30 mouse cellular contexts compared by ENCODE assay signal in genomic region chr19:35066352-35066935, GRCm38 (mm10).
A peak's percentile ranks its signal among the peaks of the same experiment; 100 is the strongest.
DNase-seq lines count a peak whose midpoint lies in the region; ATAC-seq and TF ChIP-seq lines count a peak whose summit lies in the region.
"Had no signal": no experiment of that assay in that cellular context is flagged by ENCODE, and none has a peak within 500 bp of the region (broad histone marks: within the 10 kb centered on the region; RNA-seq: fewer than 3 reads in every experiment).

No protein-coding gene starts in this region.

- no peaks in the 10 kb centered on the region for H3K36me3 ChIP-seq in kidney, embryonic 14.5 days (ENCODE audit: control insufficient read depth, insufficient read depth, low read length)
- H3K36me3 ChIP-seq in kidney, postnatal 0 days (ENCODE audit: insufficient read depth, low read length) = no peaks in the 10 kb centered on the region
- H3K36me3 ChIP-seq: forebrain, embryonic 10.5 days; G1E; heart, embryonic 10.5 days; heart, embryonic 13.5 days; hindbrain, embryonic 13.5 days had no signal

- intact Hi-C loops in left cerebral cortex, postnatal 25 days (cut with DNase I) = no loop called here

- H3K4me3 ChIP-seq in kidney, embryonic 14.5 days (ENCODE audit: low read length) = no peak overlapping the region
- no peak overlapping the region for H3K4me3 ChIP-seq in kidney, postnatal 0 days (replicated peaks; ENCODE audit: low read depth, low read length)
- H3K4me3 ChIP-seq: forebrain, embryonic 10.5 days; forebrain, embryonic 13.5 days; heart, adult 2 months; heart, embryonic 10.5 days; heart, embryonic 13.5 days; hindbrain, embryonic 13.5 days had no signal

- no peak for TF ChIP-seq CTCF in kidney, postnatal 0 days (IDR thresholded peaks at IDR 0.05; ENCODE audit: low read depth)

- no peaks in the 10 kb centered on the region for H3K4me1 ChIP-seq in kidney, embryonic 14.5 days (ENCODE audit: control insufficient read depth, insufficient read depth, low read length)
- H3K4me1 ChIP-seq in kidney, postnatal 0 days (replicated peaks; ENCODE audit: insufficient read depth, low read length) = no peaks in the 10 kb centered on the region
- H3K4me1 ChIP-seq: forebrain, embryonic 13.5 days; heart, embryonic 10.5 days; hindbrain, embryonic 13.5 days had no signal

- DNase-seq in kidney, postnatal 10 days = no peak
- DNase-seq in kidney, postnatal 0 days (ENCODE audit: low spot score) = peak; percentile 57
- DNase-seq in kidney, postnatal 14 days = no peak
- peak; percentile 10 for DNase-seq in ZHBTc4 (ENCODE audit: low read depth, low spot score)
- peak; percentile 8 for DNase-seq in embryo, embryonic 10.5 days (ENCODE audit: low spot score)
- DNase-seq in left cerebral cortex, postnatal 25 days (ENCODE audit: low spot score in 2 of 2) = no peak
- no peak for DNase-seq in adrenal gland, postnatal 14 days
- DNase-seq: adrenal gland, adult 2 months; adrenal gland, postnatal 25 days; B cell, adult 2 months; cerebellum, adult 11-12 months; cerebellum, adult 8-10 months; cerebellum, postnatal 10 days; cerebellum, postnatal 36 days; gastrocnemius, postnatal 10 days; gastrocnemius, postnatal 36 days; heart, adult 2 months; heart, postnatal 14 days; heart, postnatal 4 days had no signal

- H3K27ac ChIP-seq in kidney, embryonic 14.5 days (ENCODE audit: low read depth, low read length) = no peak overlapping the region
- no peak overlapping the region for H3K27ac ChIP-seq in kidney, postnatal 0 days
- H3K27ac ChIP-seq: forebrain, embryonic 10.5 days; forebrain, embryonic 13.5 days; heart, adult 2 months; heart, embryonic 10.5 days; heart, embryonic 13.5 days; hindbrain, embryonic 13.5 days had no signal

- peak; percentile 57; the same call in 1 of the 2 replicates for ATAC-seq in kidney, embryonic 14.5 days (ENCODE audit: low FRiP score, low TSS enrichment)
- 0 out of 2 replicates have a peak, but pooled peaks have one; percentile 36 for ATAC-seq in kidney, postnatal 0 days (replicated peaks; ENCODE audit: low FRiP score, low read depth)
- ATAC-seq: forebrain, embryonic 13.5 days; forebrain, embryonic 16.5 days; hindbrain, embryonic 16.5 days; Patski had no signal

- no peak overlapping the region for H3K9ac ChIP-seq in kidney, embryonic 14.5 days (ENCODE audit: low read depth, low read length)
- H3K9ac ChIP-seq in kidney, postnatal 0 days (ENCODE audit: low read depth, low read length) = no peak overlapping the region
- H3K9ac ChIP-seq: forebrain, embryonic 13.5 days; heart, embryonic 13.5 days; hindbrain, embryonic 13.5 days had no signal

- no peak overlapping the region for H3K4me2 ChIP-seq in kidney, embryonic 14.5 days (replicated peaks; ENCODE audit: low read depth, low read length)
- H3K4me2 ChIP-seq in kidney, postnatal 0 days (ENCODE audit: low read length) = no peak overlapping the region
- H3K4me2 ChIP-seq: forebrain, embryonic 13.5 days; heart, embryonic 13.5 days; hindbrain, embryonic 13.5 days had no signal

- H3K9me3 ChIP-seq in kidney, embryonic 14.5 days (ENCODE audit: control insufficient read depth, low read length) = no peaks in the 10 kb centered on the region
- H3K9me3 ChIP-seq in kidney, postnatal 0 days (replicated peaks; ENCODE audit: low read length) = no peaks in the 10 kb centered on the region
- H3K9me3 ChIP-seq: forebrain, embryonic 10.5 days; forebrain, embryonic 13.5 days; G1E; heart, embryonic 10.5 days; heart, embryonic 13.5 days; hindbrain, embryonic 13.5 days had no signal

- no peaks in the 10 kb centered on the region for H3K27me3 ChIP-seq in kidney, embryonic 14.5 days (ENCODE audit: control insufficient read depth, insufficient read depth, low read length)
- H3K27me3 ChIP-seq in kidney, postnatal 0 days (ENCODE audit: insufficient read depth, low read length) = no peaks in the 10 kb centered on the region
- H3K27me3 ChIP-seq: CH12.LX; forebrain, embryonic 13.5 days; heart, embryonic 13.5 days; hindbrain, embryonic 13.5 days had no signal

- 27% methylated on average over 2 of the region's 3 CpGs for WGBS in kidney, embryonic 14.5 days
- 21% methylated on average over 3 of the region's 3 CpGs for WGBS in kidney, postnatal 0 days

Comparison
In these comparisons a context has a peak if more than half of its experiments do, and no peak if none do; other contexts are left out.
1. DNase-seq: peak in kidney, postnatal 0 days (single experiment), ZHBTc4 (single experiment) and embryo, embryonic 10.5 days (single experiment); none in kidney, postnatal 10 days (single experiment), kidney, postnatal 14 days (single experiment), left cerebral cortex, postnatal 25 days (0 of 2) and adrenal gland, postnatal 14 days (single experiment).